Mouse (Mus musculus): ENCODE results near the gene Zdhhc9.

DNA sequence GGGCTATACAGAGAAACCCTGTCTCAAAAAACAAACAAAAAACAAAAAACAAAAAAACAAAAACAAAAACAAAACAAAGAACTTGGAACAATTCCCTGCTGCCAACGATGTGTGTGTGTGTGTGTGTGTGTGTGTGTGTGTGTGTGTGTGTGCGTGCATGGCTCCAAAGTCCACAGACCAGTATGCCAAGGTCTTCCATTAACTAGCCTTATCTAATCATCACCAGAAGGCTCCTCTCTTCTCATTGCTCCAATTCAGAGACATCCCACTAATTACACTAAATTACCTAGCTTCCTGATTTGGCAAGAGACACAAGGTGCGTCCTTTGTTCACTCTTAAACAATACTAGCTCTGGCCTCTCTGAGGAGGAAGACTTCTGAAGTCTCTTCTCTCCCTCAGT, 8.0 kb downstream of the Zdhhc9 start:
- no peak for TF ChIP-seq HCFC1 (IDR thresholded peaks at IDR 0.05; ENCODE audit: borderline replicate concordance, insufficient read depth, low read length)
- no peak for TF ChIP-seq ZNF384 (IDR thresholded peaks at IDR 0.05; ENCODE audit: low read depth, low read length)

Measured in ES-E14 (cell line).